Mouse (Mus musculus): ENCODE measurements around the gene Hist1h2aa. TPM values are rescaled to one million over a fixed set of nuclear protein-coding genes. Genes with fewer than 3 reads are reported as not detected.

The Hist1h2aa gene
- polyA plus RNA-seq, 1 experiment from 2014 or later = not detected

DNA sequence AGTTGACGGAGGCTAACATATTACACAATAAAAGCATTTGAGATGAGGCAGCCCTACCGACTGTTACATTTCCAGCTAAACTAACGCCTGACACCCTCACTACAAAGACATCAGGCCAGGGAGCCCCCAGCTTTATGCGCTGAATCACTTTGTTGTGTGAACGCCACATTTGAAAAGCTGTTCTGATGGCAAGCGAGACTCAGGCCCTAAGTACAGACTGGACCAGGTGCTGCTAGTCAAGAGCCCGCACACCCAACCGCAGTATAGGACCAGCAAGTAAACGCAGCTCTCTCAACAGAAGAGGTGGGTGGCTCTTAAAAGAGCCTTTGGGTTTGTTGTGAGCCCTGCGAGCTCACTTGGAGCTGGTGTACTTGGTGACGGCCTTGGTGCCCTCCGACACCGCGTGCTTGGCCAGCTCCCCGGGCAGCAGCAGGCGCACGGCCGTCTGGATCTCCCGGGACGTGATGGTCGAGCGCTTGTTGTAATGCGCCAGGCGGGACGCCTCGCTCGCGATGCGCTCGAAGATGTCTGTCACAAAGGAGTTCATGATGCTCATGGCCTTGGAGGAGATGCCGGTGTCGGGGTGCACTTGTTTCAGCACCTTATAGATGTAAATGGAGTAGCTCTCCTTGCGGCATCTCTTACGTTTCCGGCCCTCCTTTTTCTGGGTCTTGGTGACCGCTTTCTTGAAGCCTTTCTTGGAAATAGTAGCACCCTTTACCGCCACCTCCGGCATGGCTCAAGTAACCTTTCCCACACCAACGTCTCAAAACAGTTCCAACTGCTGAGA, 646 bp upstream of the Hist1h2aa start, which contains the start of gene Hist1h2ba:
Gene Hist1h2ba, minus strand, starts transcription at position 736 of the 790 bp plus-strand sequence.
- Histone ChIP-seq H3K4me3 (ENCODE audit: low read length) (no peak within 1 kb of the TSS), H3K36me3 (ENCODE audit: control insufficient read depth, insufficient read depth, low read length) (no peaks in the 10 kb centered on the region), H3K27ac (ENCODE audit: low read length) (no peak within 1 kb of the TSS), H3K9me3 (ENCODE audit: control insufficient read depth, low read length) (no peaks in the 10 kb centered on the region), H3K27me3 (replicated peaks; ENCODE audit: control insufficient read depth, insufficient read depth, low read length) (no peaks in the 10 kb centered on the region), H3K4me2 (ENCODE audit: low read depth, low read length) (no peak within 1 kb of the TSS), H3K9ac (ENCODE audit: low read depth, low read length) (no peak within 1 kb of the TSS), H3K4me1 (ENCODE audit: control insufficient read depth, insufficient read depth, low read length) (peaks cover 2% of the 10 kb centered on the region; the same call in 1 of the 2 replicates)
- WGBS = 93% methylated on average over 36 of the region's 39 CpGs
- no peak for ATAC-seq

DNA sequence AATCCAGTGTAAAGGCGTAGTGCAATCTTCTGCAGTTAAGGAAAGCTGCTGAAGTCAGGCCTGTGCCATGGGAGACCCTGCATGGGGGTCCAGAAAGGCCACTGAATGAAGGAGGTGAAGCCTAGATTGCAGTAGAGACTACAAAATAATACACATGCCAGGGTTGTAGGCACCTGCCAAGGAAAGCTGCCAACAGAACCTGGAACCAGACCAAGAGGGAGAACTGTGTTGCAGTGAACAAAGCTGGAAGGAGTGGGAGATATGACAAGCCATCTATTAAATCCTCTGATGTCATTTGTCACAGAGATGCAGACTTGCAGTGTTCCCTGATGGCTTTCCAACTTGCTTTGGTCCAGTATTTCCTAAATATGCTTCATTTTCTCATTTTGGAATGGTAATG, 4.4 kb downstream of the Hist1h2aa start:
- H3K27me3 ChIP-seq (replicated peaks; ENCODE audit: control insufficient read depth, insufficient read depth, low read length) = no peaks in the 10 kb centered on the region
- H3K36me3 ChIP-seq (ENCODE audit: control insufficient read depth, insufficient read depth, low read length) = no peaks in the 10 kb centered on the region
- no peak overlapping the region for H3K9ac ChIP-seq (ENCODE audit: low read depth, low read length)
- H3K4me3 ChIP-seq (ENCODE audit: low read length) = no peak overlapping the region
- H3K4me1 ChIP-seq (ENCODE audit: control insufficient read depth, insufficient read depth, low read length) = no peaks in the 10 kb centered on the region
- WGBS = 89% methylated on average over 1 of the region's 1 CpGs
- H3K4me2 ChIP-seq (ENCODE audit: low read depth, low read length) = no peak overlapping the region
- no peak overlapping the region for H3K27ac ChIP-seq (ENCODE audit: low read length)
- ATAC-seq = no peak
- H3K9me3 ChIP-seq (ENCODE audit: control insufficient read depth, low read length) = no peaks in the 10 kb centered on the region

DNA sequence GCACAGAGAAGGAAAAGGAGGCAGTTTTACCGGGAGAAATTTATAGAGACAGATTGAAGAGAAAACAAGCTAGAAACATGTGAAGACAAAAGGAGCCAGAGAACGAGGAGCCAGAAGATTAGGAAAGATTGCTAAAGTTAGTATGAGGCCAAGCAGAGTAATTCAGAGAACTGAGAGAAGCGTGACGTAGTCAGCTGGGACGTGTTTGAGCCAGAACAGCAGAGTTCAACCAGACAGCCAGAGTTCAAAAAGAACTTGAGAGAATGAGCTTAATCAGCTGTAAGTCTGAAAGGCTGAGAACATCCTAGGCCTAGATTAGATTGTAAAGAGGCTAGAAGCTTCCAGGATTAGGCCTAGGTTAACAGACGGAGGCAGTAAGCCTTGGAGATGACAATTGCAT, 6.0 kb downstream of the Hist1h2aa start:
- H3K27me3 ChIP-seq (replicated peaks; ENCODE audit: control insufficient read depth, insufficient read depth, low read length) = no peaks in the 10 kb centered on the region
- ATAC-seq = no peak
- H3K4me2 ChIP-seq (ENCODE audit: low read depth, low read length) = no peak overlapping the region
- H3K4me1 ChIP-seq (ENCODE audit: control insufficient read depth, insufficient read depth, low read length) = no peaks in the 10 kb centered on the region
- 60% methylated on average over 6 of the region's 6 CpGs for WGBS
- no peak overlapping the region for H3K9ac ChIP-seq (ENCODE audit: low read depth, low read length)
- H3K36me3 ChIP-seq (ENCODE audit: control insufficient read depth, insufficient read depth, low read length) = no peaks in the 10 kb centered on the region
- no peak overlapping the region for H3K4me3 ChIP-seq (ENCODE audit: low read length)
- H3K9me3 ChIP-seq (ENCODE audit: control insufficient read depth, low read length) = no peaks in the 10 kb centered on the region
- H3K27ac ChIP-seq (ENCODE audit: low read length) = no peak overlapping the region

DNA sequence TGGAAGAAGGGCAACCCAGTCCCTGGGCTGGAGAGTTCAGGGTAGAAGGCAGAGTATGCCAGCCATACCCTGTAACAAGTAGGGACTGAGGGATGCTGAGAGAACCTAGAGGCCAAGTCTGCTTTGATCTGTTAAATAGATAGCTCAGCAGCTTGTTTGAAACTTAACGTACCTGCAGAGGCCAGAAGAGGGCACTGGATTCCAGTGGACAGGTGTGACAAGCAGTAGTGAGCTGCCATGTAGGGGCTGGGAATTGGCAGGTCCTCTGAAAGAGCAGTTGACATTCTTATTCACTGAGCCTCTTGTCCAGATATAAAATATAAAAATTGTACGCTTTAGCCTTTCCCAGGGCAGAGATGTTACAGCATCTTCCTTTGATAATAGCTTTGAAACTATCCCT, 8.6 kb downstream of the Hist1h2aa start:
- Histone ChIP-seq H3K4me2 (ENCODE audit: low read depth, low read length) (no peak overlapping the region), H3K9ac (ENCODE audit: low read depth, low read length) (no peak overlapping the region), H3K4me1 (ENCODE audit: control insufficient read depth, insufficient read depth, low read length) (no peaks in the 10 kb centered on the region), H3K27ac (ENCODE audit: low read length) (no peak overlapping the region), H3K27me3 (replicated peaks; ENCODE audit: control insufficient read depth, insufficient read depth, low read length) (no peaks in the 10 kb centered on the region), H3K4me3 (ENCODE audit: low read length) (no peak overlapping the region), H3K9me3 (ENCODE audit: control insufficient read depth, low read length) (no peaks in the 10 kb centered on the region), H3K36me3 (ENCODE audit: control insufficient read depth, insufficient read depth, low read length) (no peaks in the 10 kb centered on the region)
- ATAC-seq = no peak
- WGBS = 52% methylated on average over 2 of the region's 2 CpGs

DNA sequence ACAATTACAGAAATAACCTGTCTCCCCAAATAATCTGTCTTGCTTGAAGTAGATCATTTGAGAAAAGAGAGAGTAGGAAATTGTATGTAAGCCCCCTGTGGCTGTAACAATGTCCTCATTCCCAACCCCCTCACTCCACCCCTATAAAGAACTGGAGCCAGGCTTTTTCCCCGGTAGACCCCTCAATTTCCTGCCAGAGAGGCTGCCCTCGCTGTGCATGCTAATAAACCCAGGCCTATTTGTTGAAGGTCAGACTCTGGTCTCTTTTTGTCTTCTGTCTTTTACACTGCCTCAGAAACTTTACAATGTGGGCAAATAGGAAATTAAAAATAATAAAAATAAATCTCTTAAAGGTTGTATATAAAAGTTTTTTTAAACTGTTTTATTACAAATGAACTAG, 12.0 kb downstream of the Hist1h2aa start:
- Histone ChIP-seq H3K9me3 (ENCODE audit: control insufficient read depth, low read length) (no peaks in the 10 kb centered on the region), H3K36me3 (ENCODE audit: control insufficient read depth, insufficient read depth, low read length) (no peaks in the 10 kb centered on the region), H3K4me3 (ENCODE audit: low read length) (no peak overlapping the region), H3K9ac (ENCODE audit: low read depth, low read length) (no peak overlapping the region), H3K4me1 (ENCODE audit: control insufficient read depth, insufficient read depth, low read length) (no peaks in the 10 kb centered on the region), H3K27me3 (replicated peaks; ENCODE audit: control insufficient read depth, insufficient read depth, low read length) (no peaks in the 10 kb centered on the region), H3K4me2 (ENCODE audit: low read depth, low read length) (no peak overlapping the region), H3K27ac (ENCODE audit: low read length) (no peak overlapping the region)
- ATAC-seq = no peak
- 36% methylated on average over 2 of the region's 2 CpGs for WGBS

DNA sequence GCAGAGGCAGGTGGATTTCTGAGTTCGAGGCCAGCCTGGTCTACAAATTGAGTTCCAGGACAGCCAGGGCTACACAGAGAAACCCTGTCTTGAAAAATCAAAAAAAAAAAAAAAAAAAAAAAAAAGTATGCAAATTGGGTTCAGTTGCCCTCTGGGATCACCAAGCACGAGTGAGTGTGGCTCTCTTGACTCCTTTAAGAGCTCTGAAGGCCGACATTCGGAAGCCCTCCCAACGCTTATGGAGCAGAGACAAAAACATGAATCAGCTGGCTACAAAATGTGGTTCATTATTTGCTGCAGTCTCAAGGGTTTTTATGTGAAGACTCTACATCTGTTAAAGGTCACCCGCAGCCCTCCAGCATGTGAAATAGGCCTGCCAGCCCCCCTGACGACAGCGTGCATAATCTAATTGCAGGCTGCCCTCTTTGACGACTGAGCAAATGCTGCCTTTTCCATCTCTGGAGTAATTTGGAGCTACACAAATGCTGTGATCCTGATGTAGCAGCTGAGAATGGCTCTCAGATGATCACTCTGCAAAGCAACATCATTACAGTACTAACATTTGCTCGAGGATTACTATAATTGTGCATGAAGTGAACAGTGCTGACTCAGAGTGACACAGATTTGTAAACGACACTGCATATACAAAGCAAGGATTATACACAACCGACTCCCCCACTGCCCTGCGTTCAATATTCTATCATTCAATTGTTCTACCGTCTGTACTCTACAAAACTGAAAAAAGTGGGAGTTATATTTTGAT, 15.4 kb downstream of the Hist1h2aa start:
- ATAC-seq = no peak
- no peak overlapping the region for H3K27ac ChIP-seq (ENCODE audit: low read length)
- H3K9me3 ChIP-seq (ENCODE audit: control insufficient read depth, low read length) = no peaks in the 10 kb centered on the region
- H3K27me3 ChIP-seq (replicated peaks; ENCODE audit: control insufficient read depth, insufficient read depth, low read length) = no peaks in the 10 kb centered on the region
- no peak overlapping the region for H3K4me3 ChIP-seq (ENCODE audit: low read length)
- H3K9ac ChIP-seq (ENCODE audit: low read depth, low read length) = no peak overlapping the region
- H3K4me1 ChIP-seq (ENCODE audit: control insufficient read depth, insufficient read depth, low read length) = no peaks in the 10 kb centered on the region
- H3K36me3 ChIP-seq (ENCODE audit: control insufficient read depth, insufficient read depth, low read length) = no peaks in the 10 kb centered on the region
- no peak overlapping the region for H3K4me2 ChIP-seq (ENCODE audit: low read depth, low read length)
- 57% methylated on average over 14 of the region's 14 CpGs for WGBS

DNA sequence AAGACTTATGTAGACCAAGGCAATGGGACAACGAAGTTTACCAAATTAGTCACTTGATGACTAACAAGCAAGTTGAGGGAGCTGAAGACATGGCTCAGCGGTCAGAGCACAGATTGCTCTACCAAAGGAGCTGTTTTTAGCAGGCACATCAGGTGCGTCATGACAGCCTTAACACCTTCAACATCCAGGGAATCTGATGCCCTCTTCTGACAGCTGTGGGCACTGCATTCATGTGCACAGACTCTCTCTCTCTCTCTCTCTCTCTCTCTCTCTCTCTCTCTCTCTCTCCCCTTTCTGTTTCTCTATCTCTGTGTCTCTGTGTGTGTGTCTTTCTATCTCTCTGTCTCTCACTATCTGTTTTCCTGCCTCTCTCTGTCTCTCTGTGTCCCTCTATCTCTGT, 16.7 kb downstream of the Hist1h2aa start:
- H3K9ac ChIP-seq (ENCODE audit: low read depth, low read length) = no peak overlapping the region
- no peaks in the 10 kb centered on the region for H3K4me1 ChIP-seq (ENCODE audit: control insufficient read depth, insufficient read depth, low read length)
- H3K4me3 ChIP-seq (ENCODE audit: low read length) = no peak overlapping the region
- H3K27me3 ChIP-seq (replicated peaks; ENCODE audit: control insufficient read depth, insufficient read depth, low read length) = no peaks in the 10 kb centered on the region
- no peaks in the 10 kb centered on the region for H3K9me3 ChIP-seq (ENCODE audit: control insufficient read depth, low read length)
- WGBS = 66% methylated on average over 3 of the region's 3 CpGs
- no peaks in the 10 kb centered on the region for H3K36me3 ChIP-seq (ENCODE audit: control insufficient read depth, insufficient read depth, low read length)
- ATAC-seq = no peak
- H3K4me2 ChIP-seq (ENCODE audit: low read depth, low read length) = no peak overlapping the region
- no peak overlapping the region for H3K27ac ChIP-seq (ENCODE audit: low read length)

DNA sequence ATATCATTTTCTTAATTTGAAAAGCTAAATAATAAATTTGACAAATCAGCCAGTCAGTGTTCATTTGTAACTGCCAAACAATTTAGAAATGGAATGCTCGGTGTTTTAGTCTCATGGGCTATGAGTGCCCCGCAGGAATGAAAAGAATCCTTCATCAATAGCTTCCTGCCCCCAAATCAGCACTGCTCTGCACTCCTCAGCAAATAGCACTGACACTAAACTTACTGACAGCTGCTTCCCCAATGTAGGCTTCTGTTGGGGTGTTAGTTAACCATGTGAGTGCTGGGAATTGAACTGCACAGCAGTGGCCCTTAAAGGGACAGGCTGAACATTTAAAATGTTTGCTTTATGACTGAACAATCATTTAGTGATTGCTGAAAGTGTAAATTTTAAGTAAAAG, 25.5 kb downstream of the Hist1h2aa start:
- Histone ChIP-seq H3K4me3 (ENCODE audit: low read length) (no peak overlapping the region), H3K9me3 (ENCODE audit: control insufficient read depth, low read length) (no peaks in the 10 kb centered on the region), H3K27ac (ENCODE audit: low read length) (no peak overlapping the region), H3K9ac (ENCODE audit: low read depth, low read length) (no peak overlapping the region), H3K4me1 (ENCODE audit: control insufficient read depth, insufficient read depth, low read length) (no peaks in the 10 kb centered on the region), H3K27me3 (replicated peaks; ENCODE audit: control insufficient read depth, insufficient read depth, low read length) (no peaks in the 10 kb centered on the region), H3K4me2 (ENCODE audit: low read depth, low read length) (no peak overlapping the region), H3K36me3 (ENCODE audit: control insufficient read depth, insufficient read depth, low read length) (no peaks in the 10 kb centered on the region)
- 19% methylated on average over 2 of the region's 2 CpGs for WGBS
- ATAC-seq = no peak

DNA sequence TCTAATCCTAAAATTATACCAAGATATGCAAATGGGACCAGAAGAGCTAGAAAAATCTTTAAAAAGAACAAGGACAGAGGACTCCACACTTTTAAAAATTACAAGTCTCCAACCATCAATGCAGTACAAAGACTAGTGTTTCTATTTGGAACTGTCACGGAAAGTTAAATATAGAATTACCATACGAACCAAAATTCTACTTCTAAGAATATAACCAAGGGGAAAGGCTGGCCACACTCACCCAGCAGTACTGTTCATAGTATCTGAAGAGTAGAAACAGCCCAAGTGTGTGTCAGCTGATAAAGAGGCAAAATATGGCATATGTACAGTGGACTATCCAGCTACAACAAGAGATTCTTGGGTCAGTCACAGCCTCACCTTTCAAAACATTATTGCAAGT, 30.6 kb downstream of the Hist1h2aa start:
- no peaks in the 10 kb centered on the region for H3K36me3 ChIP-seq (ENCODE audit: control insufficient read depth, insufficient read depth, low read length)
- no peak overlapping the region for H3K27ac ChIP-seq (ENCODE audit: low read length)
- no peaks in the 10 kb centered on the region for H3K9me3 ChIP-seq (ENCODE audit: control insufficient read depth, low read length)
- H3K9ac ChIP-seq (ENCODE audit: low read depth, low read length) = no peak overlapping the region
- H3K27me3 ChIP-seq (replicated peaks; ENCODE audit: control insufficient read depth, insufficient read depth, low read length) = no peaks in the 10 kb centered on the region
- H3K4me2 ChIP-seq (ENCODE audit: low read depth, low read length) = no peak overlapping the region
- no peaks in the 10 kb centered on the region for H3K4me1 ChIP-seq (ENCODE audit: control insufficient read depth, insufficient read depth, low read length)
- no peak for ATAC-seq
- no peak overlapping the region for H3K4me3 ChIP-seq (ENCODE audit: low read length)
- 75% methylated on average over 2 of the region's 2 CpGs for WGBS
